21 mouse cellular contexts compared by ENCODE assay signal in genomic region chr1:93388906-93389305, GRCm38 (mm10). TPM values are rescaled to one million over a fixed set of nuclear protein-coding genes. Genes with fewer than 3 reads are reported as not detected.
"Had no signal": no experiment of that assay in that cellular context is flagged by ENCODE, and none has a peak within 500 bp of the region (broad histone marks: within the 10 kb centered on the region; RNA-seq: fewer than 3 reads in every experiment).

No protein-coding gene starts in this region.

- H3K27me3 ChIP-seq: kidney, embryonic 15.5 days; limb, embryonic 12.5 days; limb, embryonic 15.5 days; neural tube, embryonic 12.5 days; neural tube, embryonic 15.5 days had no signal

- DNase-seq: kidney, adult 8-10 months; kidney, postnatal 10 days; kidney, postnatal 36 days; layer of hippocampus, postnatal 36 days; left cerebral cortex, postnatal 4 days; liver, postnatal 0 days; lung, embryonic 14.5 days; midbrain, embryonic 14.5 days; thymus, adult 18-20 months; thymus, postnatal 4 days had no signal

- H3K4me1 ChIP-seq: kidney, embryonic 15.5 days; limb, embryonic 12.5 days; limb, embryonic 15.5 days; neural tube, embryonic 12.5 days; neural tube, embryonic 15.5 days had no signal

- H3K36me3 ChIP-seq: kidney, embryonic 15.5 days; limb, embryonic 12.5 days; limb, embryonic 15.5 days; neural tube, embryonic 12.5 days; neural tube, embryonic 15.5 days had no signal

- H3K4me2 ChIP-seq: kidney, embryonic 15.5 days; limb, embryonic 12.5 days; limb, embryonic 15.5 days; liver, embryonic 11.5 days; lung, embryonic 14.5 days; neural tube, embryonic 12.5 days; neural tube, embryonic 15.5 days had no signal

- ATAC-seq: liver, postnatal 0 days; lung, postnatal 0 days had no signal

- H3K4me3 ChIP-seq: kidney, embryonic 15.5 days; left cerebral cortex, adult 2 months; limb, embryonic 12.5 days; limb, embryonic 15.5 days; neural tube, embryonic 12.5 days; neural tube, embryonic 15.5 days had no signal

- H3K9ac ChIP-seq: kidney, embryonic 15.5 days; limb, embryonic 12.5 days; limb, embryonic 15.5 days; liver, embryonic 14.5 days; liver, postnatal 0 days; lung, embryonic 14.5 days; neural tube, embryonic 12.5 days; neural tube, embryonic 15.5 days had no signal

- H3K27ac ChIP-seq: kidney, embryonic 15.5 days; left cerebral cortex, adult 2 months; limb, embryonic 12.5 days; limb, embryonic 15.5 days; liver, embryonic 14.5 days; macrophage; neural tube, embryonic 12.5 days; neural tube, embryonic 15.5 days had no signal

- H3K9me3 ChIP-seq: kidney, embryonic 15.5 days; limb, embryonic 12.5 days; limb, embryonic 15.5 days; neural tube, embryonic 12.5 days; neural tube, embryonic 15.5 days had no signal

RNA-seq across cellular contexts. Expression of gene Ano7, which starts 15.2 kb away (rescaled TPM):
- total RNA-seq: megakaryocyte, adult 5-6 weeks had no signal
- polyA plus RNA-seq: liver, postnatal 0 days; macrophage had no signal
